Mouse (Mus musculus): ENCODE data around the gene Btrc. TPM values are rescaled to one million over a fixed set of nuclear protein-coding genes. Genes with fewer than 3 reads are reported as not detected.

The Btrc gene
- polyA plus RNA-seq, 1 experiment from 2014 or later: 40.8 TPM

DNA sequence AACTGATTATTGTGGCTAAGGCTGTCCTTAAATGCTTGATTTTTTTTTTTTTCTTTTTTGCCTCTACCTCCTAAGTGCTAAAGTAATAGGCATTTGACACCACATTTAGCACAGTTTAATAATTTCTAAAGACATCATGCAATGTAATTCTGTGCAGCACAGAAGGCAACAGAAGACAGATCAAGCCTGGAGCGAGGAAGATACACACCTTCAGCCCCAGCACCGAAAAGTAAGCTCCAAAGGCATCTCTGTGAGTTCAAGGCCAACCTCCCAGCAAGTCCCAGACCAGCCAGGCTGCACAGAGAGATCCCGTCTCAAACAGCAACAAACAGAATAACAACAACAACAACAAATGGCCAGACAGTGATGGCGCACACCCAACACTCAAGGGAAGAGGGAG is 73.6 kb downstream of the Btrc start:
- Histone ChIP-seq H3K9ac (ENCODE audit: low read length) (no peak overlapping the region), H3K4me3 (replicated peaks; ENCODE audit: low read length) (no peak overlapping the region), H3K4me1 (ENCODE audit: control insufficient read depth, insufficient read depth, low read length) (peaks cover 4% of the 10 kb centered on the region; the same call in 1 of the 2 replicates), H3K27ac (ENCODE audit: low read length) (no peak overlapping the region), H3K4me2 (ENCODE audit: low read depth, low read length) (no peak overlapping the region), H3K27me3 (ENCODE audit: control insufficient read depth, insufficient read depth, low read length) (no peaks in the 10 kb centered on the region), H3K36me3 (ENCODE audit: control insufficient read depth, insufficient read depth, low read length) (no peaks in the 10 kb centered on the region), H3K9me3 (replicated peaks; ENCODE audit: control insufficient read depth, low read length) (no peaks in the 10 kb centered on the region)
- ATAC-seq (ENCODE audit: insufficient read depth, low FRiP score): no peak
- 84% methylated on average over 4 of the region's 4 CpGs for WGBS

DNA sequence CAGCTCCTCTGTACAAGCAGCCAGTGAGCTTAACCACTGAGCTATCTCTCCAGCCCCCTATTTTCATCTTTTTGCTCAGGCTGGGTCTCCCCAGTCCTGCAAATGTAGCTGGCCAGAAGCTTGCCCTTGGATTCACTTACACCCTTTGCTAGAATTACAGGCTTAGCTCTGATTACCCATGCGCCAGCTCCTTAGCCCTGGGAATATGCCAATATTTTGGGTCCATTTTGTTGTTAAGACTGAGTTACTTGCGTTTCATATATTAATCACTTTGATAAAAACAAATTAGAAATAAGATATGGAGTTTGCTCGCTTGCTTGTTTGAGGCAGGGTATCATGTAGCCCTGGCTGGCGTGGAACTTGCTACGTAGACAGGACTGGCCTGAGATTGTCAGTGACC is 74.7 kb downstream of the Btrc start:
- H3K27ac ChIP-seq (ENCODE audit: low read length): no peak overlapping the region
- no peaks in the 10 kb centered on the region for H3K36me3 ChIP-seq (ENCODE audit: control insufficient read depth, insufficient read depth, low read length)
- no peaks in the 10 kb centered on the region for H3K9me3 ChIP-seq (replicated peaks; ENCODE audit: control insufficient read depth, low read length)
- no peak overlapping the region for H3K9ac ChIP-seq (ENCODE audit: low read length)
- H3K4me2 ChIP-seq (ENCODE audit: low read depth, low read length): no peak overlapping the region
- no peak for ATAC-seq (ENCODE audit: insufficient read depth, low FRiP score)
- no peaks in the 10 kb centered on the region for H3K27me3 ChIP-seq (ENCODE audit: control insufficient read depth, insufficient read depth, low read length)
- peaks cover 4% of the 10 kb centered on the region; the same call in 1 of the 2 replicates for H3K4me1 ChIP-seq (ENCODE audit: control insufficient read depth, insufficient read depth, low read length)
- WGBS: 93% methylated on average over 5 of the region's 5 CpGs
- no peak overlapping the region for H3K4me3 ChIP-seq (replicated peaks; ENCODE audit: low read length)

DNA sequence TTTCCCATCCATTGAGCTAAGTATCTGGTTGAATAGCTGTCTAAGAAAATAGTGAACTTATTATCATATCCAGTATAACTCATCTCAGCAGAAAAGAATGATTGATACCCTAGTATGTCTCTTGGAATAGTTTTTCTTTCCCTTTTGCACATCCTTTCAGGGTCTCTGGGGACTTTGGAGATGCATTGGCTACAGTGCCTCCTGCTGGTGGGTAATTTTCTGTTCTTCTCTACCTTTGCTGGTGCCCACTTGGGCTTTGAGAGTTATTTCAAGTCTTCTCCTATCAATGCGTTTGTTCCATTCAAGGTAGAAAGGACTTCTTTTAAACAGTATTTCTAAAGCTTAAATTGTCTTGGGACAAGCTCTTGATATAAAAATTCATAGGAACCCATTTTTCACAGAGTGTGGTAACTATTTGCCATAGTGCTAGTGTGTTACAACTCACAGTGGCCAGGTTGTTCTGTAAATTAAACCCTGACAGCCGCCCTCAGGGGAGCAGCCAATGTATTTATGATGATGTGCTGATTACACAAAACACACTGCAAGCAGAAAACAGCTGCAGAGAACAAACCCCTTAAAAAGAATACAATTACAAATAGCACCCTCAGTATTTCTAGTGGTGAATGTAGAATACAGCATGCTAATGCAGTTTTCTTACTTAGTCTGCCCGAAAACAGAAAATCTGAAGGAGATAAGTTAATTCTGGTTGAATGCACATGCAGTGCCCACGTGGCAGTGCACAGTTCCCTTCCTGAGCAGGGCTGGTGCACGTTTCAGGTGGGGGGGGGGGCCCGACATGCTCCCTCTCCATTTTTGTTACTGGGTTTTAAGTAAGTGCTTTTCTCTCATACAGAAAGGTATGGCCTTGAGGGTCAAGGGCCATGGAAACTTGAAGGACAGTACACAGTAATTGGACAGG is 75.7 kb downstream of the Btrc start:
- Histone ChIP-seq H3K36me3 (ENCODE audit: control insufficient read depth, insufficient read depth, low read length) (no peaks in the 10 kb centered on the region), H3K27me3 (ENCODE audit: control insufficient read depth, insufficient read depth, low read length) (no peaks in the 10 kb centered on the region), H3K4me1 (ENCODE audit: control insufficient read depth, insufficient read depth, low read length) (peaks cover 4% of the 10 kb centered on the region; the same call in 1 of the 2 replicates), H3K4me3 (replicated peaks; ENCODE audit: low read length) (no peak overlapping the region), H3K4me2 (ENCODE audit: low read depth, low read length) (no peak overlapping the region), H3K9ac (ENCODE audit: low read length) (no peak overlapping the region), H3K27ac (ENCODE audit: low read length) (no peak overlapping the region), H3K9me3 (replicated peaks; ENCODE audit: control insufficient read depth, low read length) (no peaks in the 10 kb centered on the region)
- ATAC-seq (ENCODE audit: insufficient read depth, low FRiP score): no peak
- WGBS: 72% methylated on average over 6 of the region's 6 CpGs

GRCm38 (mm10) chr19:45440554-45441175 is 77.1 kb downstream of the Btrc start:
- 53% methylated on average over 10 of the region's 10 CpGs for WGBS
- H3K4me3 ChIP-seq (replicated peaks; ENCODE audit: low read length): no peak overlapping the region
- H3K9me3 ChIP-seq (replicated peaks; ENCODE audit: control insufficient read depth, low read length): no peaks in the 10 kb centered on the region
- H3K9ac ChIP-seq (ENCODE audit: low read length): no peak overlapping the region
- H3K27ac ChIP-seq (ENCODE audit: low read length): no peak overlapping the region
- no peak for ATAC-seq (ENCODE audit: insufficient read depth, low FRiP score)
- peaks cover 7% of the 10 kb centered on the region for H3K4me1 ChIP-seq (ENCODE audit: control insufficient read depth, insufficient read depth, low read length)
- no peaks in the 10 kb centered on the region for H3K27me3 ChIP-seq (ENCODE audit: control insufficient read depth, insufficient read depth, low read length)
- H3K4me2 ChIP-seq (ENCODE audit: low read depth, low read length): no peak overlapping the region
- H3K36me3 ChIP-seq (ENCODE audit: control insufficient read depth, insufficient read depth, low read length): no peaks in the 10 kb centered on the region

DNA sequence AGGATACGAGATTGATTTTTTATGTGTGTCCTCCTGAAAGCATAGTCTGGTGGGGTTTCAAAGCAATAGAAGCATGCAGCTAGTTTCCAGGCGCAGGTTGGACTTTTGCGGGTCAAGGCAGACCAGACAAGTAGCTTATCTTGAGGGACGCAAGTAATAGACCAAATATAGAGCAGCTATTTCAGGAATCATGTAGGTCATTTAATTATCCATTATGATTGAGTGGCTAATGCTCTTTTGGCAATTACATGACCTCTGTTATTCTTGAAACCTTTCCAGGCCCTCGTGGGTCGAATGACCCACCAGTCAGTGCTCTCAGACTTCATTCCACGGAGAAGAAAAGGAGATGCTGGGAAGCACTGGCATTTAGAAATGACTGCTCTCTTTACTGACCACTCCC is 78.2 kb downstream of the Btrc start:
- Histone ChIP-seq H3K27me3 (ENCODE audit: control insufficient read depth, insufficient read depth, low read length) (no peaks in the 10 kb centered on the region), H3K36me3 (ENCODE audit: control insufficient read depth, insufficient read depth, low read length) (no peaks in the 10 kb centered on the region), H3K4me3 (replicated peaks; ENCODE audit: low read length) (no peak overlapping the region), H3K9ac (ENCODE audit: low read length) (no peak overlapping the region), H3K4me1 (ENCODE audit: control insufficient read depth, insufficient read depth, low read length) (peaks cover 9% of the 10 kb centered on the region), H3K4me2 (ENCODE audit: low read depth, low read length) (no peak overlapping the region), H3K9me3 (replicated peaks; ENCODE audit: control insufficient read depth, low read length) (no peaks in the 10 kb centered on the region), H3K27ac (ENCODE audit: low read length) (no peak overlapping the region)
- WGBS: 57% methylated on average over 7 of the region's 7 CpGs
- no peak for ATAC-seq (ENCODE audit: insufficient read depth, low FRiP score)

DNA sequence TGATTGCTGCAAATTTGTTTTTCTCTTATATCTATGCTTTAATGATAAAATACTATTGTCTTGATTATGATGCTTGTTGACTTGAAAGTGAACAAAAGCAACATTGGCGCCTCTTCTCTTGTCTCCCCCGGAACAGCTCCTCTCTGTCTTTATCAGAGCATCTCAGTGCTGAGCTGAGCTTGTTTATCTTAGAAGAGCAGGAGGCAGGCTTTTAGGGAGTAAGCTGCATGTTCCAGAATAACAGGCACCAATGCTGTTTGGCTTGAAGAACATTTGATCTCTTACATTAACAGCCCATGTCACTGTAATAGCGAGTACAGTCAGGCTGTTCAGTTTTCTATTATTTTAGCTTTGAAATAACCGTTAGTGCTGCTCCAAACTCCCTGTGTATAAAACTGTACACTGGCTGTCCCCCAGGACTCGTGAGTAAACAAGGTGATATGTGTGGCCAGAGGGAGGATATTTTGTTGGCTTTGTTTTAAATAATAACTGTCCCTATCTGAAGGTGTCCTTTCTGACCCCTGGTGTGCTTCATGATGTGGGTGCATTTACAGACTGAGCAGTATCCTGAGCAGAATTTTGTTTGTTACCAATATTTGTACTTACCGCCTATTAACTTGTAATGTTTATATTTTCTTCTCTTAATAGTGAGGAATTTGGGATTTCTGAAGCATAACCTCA is 81.9 kb downstream of the Btrc start:
- WGBS: 47% methylated on average over 6 of the region's 6 CpGs
- Histone ChIP-seq H3K27ac (ENCODE audit: low read length) (no peak overlapping the region), H3K27me3 (ENCODE audit: control insufficient read depth, insufficient read depth, low read length) (no peaks in the 10 kb centered on the region), H3K9ac (ENCODE audit: low read length) (no peak overlapping the region), H3K4me2 (ENCODE audit: low read depth, low read length) (no peak overlapping the region), H3K36me3 (ENCODE audit: control insufficient read depth, insufficient read depth, low read length) (no peaks in the 10 kb centered on the region), H3K4me3 (replicated peaks; ENCODE audit: low read length) (no peak overlapping the region), H3K4me1 (ENCODE audit: control insufficient read depth, insufficient read depth, low read length) (peaks cover 18% of the 10 kb centered on the region), H3K9me3 (replicated peaks; ENCODE audit: control insufficient read depth, low read length) (no peaks in the 10 kb centered on the region)
- ATAC-seq (ENCODE audit: insufficient read depth, low FRiP score): no peak

GRCm38 (mm10) chr19:45446631-45447030 is 83.1 kb downstream of the Btrc start:
- ATAC-seq (ENCODE audit: insufficient read depth, low FRiP score): no peak
- Histone ChIP-seq H3K27me3 (ENCODE audit: control insufficient read depth, insufficient read depth, low read length) (no peaks in the 10 kb centered on the region), H3K9me3 (replicated peaks; ENCODE audit: control insufficient read depth, low read length) (no peaks in the 10 kb centered on the region), H3K4me3 (replicated peaks; ENCODE audit: low read length) (no peak overlapping the region), H3K4me2 (ENCODE audit: low read depth, low read length) (no peak overlapping the region), H3K36me3 (ENCODE audit: control insufficient read depth, insufficient read depth, low read length) (no peaks in the 10 kb centered on the region), H3K4me1 (ENCODE audit: control insufficient read depth, insufficient read depth, low read length) (peaks cover 17% of the 10 kb centered on the region), H3K9ac (ENCODE audit: low read length) (no peak overlapping the region), H3K27ac (ENCODE audit: low read length) (no peak overlapping the region)
- 40% methylated on average over 7 of the region's 7 CpGs for WGBS

- no peak overlapping the region for H3K9ac ChIP-seq (ENCODE audit: low read length)
- H3K27me3 ChIP-seq (ENCODE audit: control insufficient read depth, insufficient read depth, low read length): no peaks in the 10 kb centered on the region
- H3K27ac ChIP-seq (ENCODE audit: low read length): 0 out of 2 replicates have a peak overlapping the region, but pooled peaks have one; percentile 11
- H3K4me1 ChIP-seq (ENCODE audit: control insufficient read depth, insufficient read depth, low read length): peaks cover 14% of the 10 kb centered on the region
- no peaks in the 10 kb centered on the region for H3K9me3 ChIP-seq (replicated peaks; ENCODE audit: control insufficient read depth, low read length)
- H3K36me3 ChIP-seq (ENCODE audit: control insufficient read depth, insufficient read depth, low read length): no peaks in the 10 kb centered on the region
- H3K4me2 ChIP-seq (ENCODE audit: low read depth, low read length): no peak overlapping the region
- H3K4me3 ChIP-seq (replicated peaks; ENCODE audit: low read length): no peak overlapping the region
- WGBS: 66% methylated on average over 2 of the region's 2 CpGs
- no peak for ATAC-seq (ENCODE audit: insufficient read depth, low FRiP score)
Measured at GRCm38 (mm10) chr19:45447222-45447621, 83.7 kb downstream of the Btrc start.

DNA sequence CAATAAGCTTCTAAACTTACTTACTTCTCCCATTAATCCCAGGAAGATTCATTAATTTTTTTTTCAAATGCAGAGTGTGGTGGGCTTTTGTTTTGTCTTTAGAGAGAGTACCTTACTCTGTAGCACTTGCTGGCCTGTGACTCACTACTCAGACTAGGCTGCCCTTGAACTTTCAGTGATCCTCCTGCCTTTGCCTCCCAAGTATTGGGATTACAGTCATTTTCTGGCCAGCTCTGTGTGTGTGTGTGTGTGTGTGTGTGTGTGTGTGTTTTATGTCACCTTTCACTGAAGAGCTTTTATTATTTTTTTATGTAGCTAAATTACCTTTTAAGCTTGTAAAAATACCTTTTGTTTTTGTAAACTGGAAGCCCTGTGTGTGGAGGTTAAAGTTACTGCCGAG is 84.4 kb downstream of the Btrc start:
- WGBS: 74% methylated on average over 1 of the region's 1 CpGs
- H3K27me3 ChIP-seq (ENCODE audit: control insufficient read depth, insufficient read depth, low read length): no peaks in the 10 kb centered on the region

More for the DNA sequence above, 84.4 kb downstream of the Btrc start:
- Histone ChIP-seq H3K36me3 (ENCODE audit: control insufficient read depth, insufficient read depth, low read length) (no peaks in the 10 kb centered on the region), H3K4me1 (ENCODE audit: control insufficient read depth, insufficient read depth, low read length) (peaks cover 14% of the 10 kb centered on the region), H3K4me2 (ENCODE audit: low read depth, low read length) (no peak overlapping the region), H3K9ac (ENCODE audit: low read length) (no peak overlapping the region), H3K4me3 (replicated peaks; ENCODE audit: low read length) (no peak overlapping the region), H3K27ac (ENCODE audit: low read length) (no peak overlapping the region), H3K9me3 (replicated peaks; ENCODE audit: control insufficient read depth, low read length) (no peaks in the 10 kb centered on the region)
- ATAC-seq (ENCODE audit: insufficient read depth, low FRiP score): no peak
